Mouse (Mus musculus): ENCODE data around the gene Luc7l2.

GRCm38 (mm10) chr6:38636852-38637618, 85.9 kb downstream of the Luc7l2 start, which contains the start of gene Klrg2:
- no peak for TF ChIP-seq CTCF (IDR thresholded peaks at IDR 0.05; ENCODE audit: extremely low read depth, insufficient read depth, insufficient read length, insufficient replicate concordance)
- no peak for TF ChIP-seq POLR2A (IDR thresholded peaks at IDR 0.05; ENCODE audit: low read depth, low read length)
